Mouse (Mus musculus) activated CD4-positive, CD25-positive, alpha-beta regulatory T cell, adult 4 months (primary cell): Measurements from ENCODE around the gene Krt2. TPM values are rescaled to one million over a fixed set of nuclear protein-coding genes. Genes with fewer than 3 reads are reported as not detected.

Experiments used
- ATAC-seq: one replicate; pipeline ENCODE4 v1.8.0; 2017
- polyA plus RNA-seq, 2 experiments: library from polyadenylated mRNA; unstranded; fragments of 100-300 nt; shearing (Covaris generic); gene quantifications; one replicate each; pipeline ENCODE4 v1.2.1; 2017

The Krt2 gene
- polyA plus RNA-seq, 2 experiments from 2014 or later = not detected

GRCm38 (mm10) chr15:101772080-101772710, 45.8 kb downstream of the Krt2 start:
- ATAC-seq = no peak

- ATAC-seq = no peak
Observed at GRCm38 (mm10) chr15:101770226-101770625, 47.7 kb downstream of the Krt2 start.

Other genes with a start within 250 kb of the Krt2 start
- under 1 TPM in 1 of 2 experiments, not detected in 1; 0.17 TPM for gene Krt75, start 244.3 kb downstream of the Krt2 start, polyA plus RNA-seq
- not detected for gene Gm5414, start 190.0 kb downstream of the Krt2 start, polyA plus RNA-seq
- gene Gm5478, start 170.8 kb downstream of the Krt2 start, polyA plus RNA-seq = not detected
- under 1 TPM in 1 of 2 experiments, not detected in 1; 0.24 TPM for gene Krt6b, start 137.9 kb downstream of the Krt2 start, polyA plus RNA-seq
- not detected for gene Krt6a, start 123.9 kb downstream of the Krt2 start, polyA plus RNA-seq
- gene Krt5, start 105.3 kb downstream of the Krt2 start, polyA plus RNA-seq = not detected
- not detected for gene Krt71, start 75.1 kb downstream of the Krt2 start, polyA plus RNA-seq
- gene Krt72, start 31.7 kb downstream of the Krt2 start, polyA plus RNA-seq = not detected
- not detected for gene Krt73, start 15.8 kb downstream of the Krt2 start, polyA plus RNA-seq
- not detected for gene Krt1, start 32.6 kb upstream of the Krt2 start, polyA plus RNA-seq
- not detected for gene Krt77, start 51.5 kb upstream of the Krt2 start, polyA plus RNA-seq
- gene Krt76, start 74.8 kb upstream of the Krt2 start, polyA plus RNA-seq = not detected
- not detected for gene Krt4, start 106.6 kb upstream of the Krt2 start, polyA plus RNA-seq
- gene Krt79, start 122.2 kb upstream of the Krt2 start, polyA plus RNA-seq = not detected
- not detected for gene Krt78, start 136.1 kb upstream of the Krt2 start, polyA plus RNA-seq
- not detected for gene Krt8, start 186.3 kb upstream of the Krt2 start, polyA plus RNA-seq
- gene Krt18, start 210.0 kb upstream of the Krt2 start, polyA plus RNA-seq = not detected